Mouse (Mus musculus): ENCODE results near the gene Tfpi2. TPM values are rescaled to one million over a fixed set of nuclear protein-coding genes. Genes with fewer than 3 reads are reported as not detected.

Gene Tfpi2
- total RNA-seq, 1 experiment from 2014 or later: 4.1 TPM

DNA sequence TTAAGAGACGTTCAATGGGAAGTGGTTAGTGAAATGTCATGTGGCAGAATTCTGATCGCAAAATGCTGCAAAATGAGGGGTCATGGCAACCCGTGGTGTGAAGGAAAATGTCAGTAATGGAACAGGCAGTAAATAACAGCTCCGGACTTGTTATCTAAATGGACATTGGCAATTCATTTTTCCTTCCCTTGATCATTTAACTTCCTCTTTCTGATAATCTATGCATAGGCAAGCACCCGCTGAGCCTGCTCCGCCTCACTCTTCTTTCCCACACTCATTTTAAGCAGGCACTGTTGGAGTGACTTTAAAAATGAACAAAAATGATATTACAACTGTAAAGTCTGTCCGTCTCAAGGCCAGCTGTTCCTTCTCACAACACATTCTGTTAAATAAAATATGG lies 72.7 kb downstream of the Tfpi2 start:
- DNase-seq: no peak

Other genes with a start within 250 kb of the Tfpi2 start
- gene Calcr, start 224.2 kb downstream of the Tfpi2 start, total RNA-seq (2021): not detected in 2 replicates
- gene Gngt1, start 4.9 kb upstream of the Tfpi2 start, total RNA-seq (2021): not detected in 2 replicates
- 23.4 and 29.8 TPM in 2 replicates for gene Gng11, start 15.0 kb upstream of the Tfpi2 start, total RNA-seq (2021)
- gene Bet1, start 98.1 kb upstream of the Tfpi2 start, total RNA-seq (2021): 43.7 and 60.9 TPM in 2 replicates

All from adrenal gland, postnatal 25 days (tissue).